Mouse (Mus musculus) limb, embryonic 10.5 days (tissue): ENCODE results near the gene Igsf11. TPM values are rescaled to one million over a fixed set of nuclear protein-coding genes. Genes with fewer than 3 reads are reported as not detected.

ENCODE experiments used
- DNase-seq: peaks from one replicate; pipeline ENCODE4 v3.0.0-alpha.2; 2017; ENCODE audit warnings: low spot score
- H3K27ac ChIP-seq: fragments of 300-500 bp; sonication (generic); 2 replicates; pipeline ENCODE4 v1.5.1; 2016; ENCODE audit warnings: mild to moderate bottlenecking
- H3K27me3 ChIP-seq: fragments of 300-500 bp; sonication (generic); 2 replicates; pipeline ENCODE4 v1.6.1; 2016; ENCODE audit warnings: low read depth, mild to moderate bottlenecking; ENCODE audit not compliant: poor library complexity, severe bottlenecking
- H3K36me3 ChIP-seq: fragments of 300-500 bp; sonication (generic); 2 replicates; pipeline ENCODE4 v1.6.1; 2016; ENCODE audit warnings: mild to moderate bottlenecking, moderate library complexity
- H3K4me1 ChIP-seq: fragments of 300-500 bp; sonication (generic); 2 replicates; pipeline ENCODE4 v1.6.1; 2016
- H3K4me3 ChIP-seq: fragments of 300-500 bp; sonication (generic); 2 replicates; pipeline ENCODE4 v1.5.1; 2016; ENCODE audit warnings: mild to moderate bottlenecking, moderate library complexity
- H3K9me3 ChIP-seq: fragments of 300-500 bp; sonication (generic); replicated peaks from 2 replicates; pipeline ENCODE4 v1.6.1; 2016; ENCODE audit warnings: mild to moderate bottlenecking
- whole genome bisulfite sequencing: fragments of 180-500 bp; shearing (Covaris S2); methylation state at CpG from one replicate; pipeline ENCODE4 v1.1.7; 2016; 5-methylcytosine and 5-hydroxymethylcytosine counted together
- polyA plus RNA-seq: library from polyadenylated mRNA; unstranded; fragments of >200 nt; fragmentation: Nextera tagmentation; extraction: Ambion mirVana; gene quantifications from 2 replicates; pipeline ENCODE4 v1.2.1, GENCODE M21; 2016

Gene Igsf11
- polyA plus RNA-seq, 1 experiment from 2014 or later, result 0.56 TPM

- Histone ChIP-seq H3K4me3 (no peak overlapping the region), H3K27me3 (no peaks in the 10 kb centered on the region), H3K27ac (no peak overlapping the region), H3K36me3 (no peaks in the 10 kb centered on the region), H3K4me1 (no peaks in the 10 kb centered on the region), H3K9me3 (no peaks in the 10 kb centered on the region)
- no peak for DNase-seq
- 71% methylated on average over 2 of the region's 2 CpGs for WGBS
These were observed 127.0 kb downstream of the Igsf11 start for GRCm38 (mm10) chr16:39019449-39019848.

DNA sequence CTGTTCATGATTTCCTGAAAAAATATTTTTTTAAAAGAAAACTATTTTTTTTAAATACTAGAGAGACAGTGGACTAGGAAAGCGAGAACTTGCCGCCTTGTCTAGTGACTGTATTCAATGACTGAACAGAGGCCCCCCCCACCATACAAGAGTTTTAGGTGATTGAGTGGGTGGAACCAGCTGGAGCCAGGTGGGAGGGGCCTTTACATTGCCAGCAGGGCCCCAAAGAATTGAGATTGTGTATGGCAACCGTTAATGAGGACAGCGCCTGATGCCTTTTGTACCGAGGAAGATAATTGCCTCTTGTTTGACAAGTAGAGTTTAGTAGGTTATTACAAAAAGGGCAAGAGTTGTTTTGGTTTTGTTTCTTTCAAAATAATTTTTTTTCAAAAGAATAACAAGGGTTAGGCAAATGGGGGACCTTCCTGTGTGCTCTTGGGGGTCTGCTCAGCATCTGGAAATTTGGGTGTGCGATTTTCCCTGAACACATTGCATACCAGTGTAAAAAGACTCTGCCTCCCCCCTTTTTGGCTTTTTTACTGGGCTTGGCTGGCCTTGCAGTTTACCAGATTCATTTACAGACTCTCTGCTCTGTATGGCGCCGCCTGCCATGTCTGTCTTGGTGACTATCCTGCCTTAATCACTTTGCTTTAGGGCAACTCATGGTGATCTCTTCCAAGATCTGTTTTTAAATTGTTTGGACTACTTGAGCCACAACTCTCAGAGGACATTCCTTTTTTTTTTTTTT, 133.7 kb downstream of the Igsf11 start:
- 79% methylated on average over 8 of the region's 8 CpGs for WGBS
- H3K36me3 ChIP-seq, result no peaks in the 10 kb centered on the region
- no peak for DNase-seq
- no peaks in the 10 kb centered on the region for H3K9me3 ChIP-seq
- H3K4me3 ChIP-seq, result no peak overlapping the region
- H3K4me1 ChIP-seq, result peaks cover 5% of the 10 kb centered on the region
- no peaks in the 10 kb centered on the region for H3K27me3 ChIP-seq
- no peak overlapping the region for H3K27ac ChIP-seq

DNA sequence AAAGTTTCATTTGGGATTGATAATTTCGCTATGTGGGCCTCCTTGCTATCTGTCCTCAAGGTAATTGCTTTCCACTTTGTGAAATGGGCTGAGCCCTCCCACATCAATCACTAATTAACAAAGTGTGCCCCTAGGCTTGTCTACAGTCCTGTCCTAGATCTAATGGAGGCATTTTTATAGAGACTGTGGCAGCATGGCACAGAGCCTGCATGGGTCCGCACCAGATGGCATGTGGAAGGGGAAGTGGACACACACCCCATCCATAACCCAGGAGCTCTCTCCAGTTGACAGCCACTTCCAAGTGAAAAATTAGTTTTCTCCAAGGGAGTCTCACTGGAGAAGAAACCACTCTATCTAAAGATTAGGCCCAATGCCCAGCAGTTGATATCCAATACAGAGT, 138.9 kb downstream of the Igsf11 start:
- no peak overlapping the region for H3K27ac ChIP-seq
- WGBS, result 59% methylated on average over 2 of the region's 2 CpGs
- H3K27me3 ChIP-seq, result no peaks in the 10 kb centered on the region
- no peaks in the 10 kb centered on the region for H3K36me3 ChIP-seq
- no peak for DNase-seq
- no peaks in the 10 kb centered on the region for H3K9me3 ChIP-seq
- no peaks in the 10 kb centered on the region for H3K4me1 ChIP-seq
- H3K4me3 ChIP-seq, result no peak overlapping the region

DNA sequence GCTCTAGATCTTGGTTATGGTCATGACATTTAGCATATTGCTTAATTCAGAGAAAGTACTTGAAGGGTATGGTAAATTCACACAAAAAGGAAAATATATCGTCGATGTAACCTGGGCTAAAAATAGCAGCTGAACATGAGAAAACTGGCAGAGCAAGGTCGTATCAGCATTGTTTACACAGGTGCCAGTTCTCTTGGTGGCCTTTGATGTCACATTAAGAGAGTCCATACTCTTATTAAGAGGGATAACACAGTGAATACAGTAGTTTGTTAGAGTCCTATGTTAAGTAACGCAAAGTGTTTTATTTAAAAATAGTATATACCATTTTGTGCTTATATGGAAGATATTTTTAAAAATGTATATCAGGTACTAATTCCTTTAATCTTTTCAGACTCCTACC, 144.8 kb downstream of the Igsf11 start:
- Histone ChIP-seq H3K36me3 (no peaks in the 10 kb centered on the region), H3K9me3 (no peaks in the 10 kb centered on the region), H3K4me3 (no peak overlapping the region), H3K27ac (no peak overlapping the region), H3K27me3 (no peaks in the 10 kb centered on the region), H3K4me1 (no peaks in the 10 kb centered on the region)
- no peak for DNase-seq
- 77% methylated on average over 4 of the region's 4 CpGs for WGBS

- Histone ChIP-seq H3K4me3 (no peak overlapping the region), H3K9me3 (no peaks in the 10 kb centered on the region), H3K27ac (no peak overlapping the region), H3K4me1 (no peaks in the 10 kb centered on the region), H3K36me3 (no peaks in the 10 kb centered on the region), H3K27me3 (no peaks in the 10 kb centered on the region)
- no peak for DNase-seq
- WGBS, result 63% methylated on average over 5 of the region's 5 CpGs
These were observed 151.9 kb downstream of the Igsf11 start for GRCm38 (mm10) chr16:39044381-39044780.

GRCm38 (mm10) chr16:39048889-39049288, 156.4 kb downstream of the Igsf11 start:
- H3K27me3 ChIP-seq, result no peaks in the 10 kb centered on the region
- no peaks in the 10 kb centered on the region for H3K4me1 ChIP-seq
- H3K36me3 ChIP-seq, result no peaks in the 10 kb centered on the region
- no peaks in the 10 kb centered on the region for H3K9me3 ChIP-seq
- H3K4me3 ChIP-seq, result no peak overlapping the region
- WGBS, result 15% methylated on average over 4 of the region's 4 CpGs
- H3K27ac ChIP-seq, result no peak overlapping the region
- peak; percentile 57 for DNase-seq

DNA sequence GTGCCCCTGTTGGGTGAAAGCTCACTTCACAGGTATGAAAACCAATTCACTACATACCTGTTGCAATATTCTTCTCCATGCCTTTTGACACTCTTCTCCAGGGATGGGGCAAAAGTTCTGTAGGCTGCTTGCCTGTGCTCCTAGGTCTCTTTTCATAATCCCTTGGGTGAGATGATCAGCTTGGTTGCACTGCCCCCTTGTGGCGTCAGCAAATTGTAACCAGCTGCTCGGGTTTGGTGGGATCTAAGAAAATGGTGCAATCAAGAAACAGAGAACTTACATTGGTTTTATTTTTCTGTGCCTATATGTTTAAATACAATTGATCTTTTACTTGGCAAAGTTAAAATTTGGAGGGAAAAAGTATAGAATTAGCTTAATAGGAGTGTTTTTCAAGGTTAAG, 160.5 kb downstream of the Igsf11 start:
- Histone ChIP-seq H3K9me3 (no peaks in the 10 kb centered on the region), H3K27ac (no peak overlapping the region), H3K4me3 (no peak overlapping the region), H3K4me1 (peaks cover 3% of the 10 kb centered on the region; the same call in 1 of the 2 replicates), H3K36me3 (no peaks in the 10 kb centered on the region), H3K27me3 (0 out of 2 replicates have a peak, but pooled peaks cover 4% of the 10 kb centered on the region)
- DNase-seq, result peak; percentile 85
- WGBS, result 2% methylated on average over 2 of the region's 2 CpGs

GRCm38 (mm10) chr16:39053779-39054178, 161.3 kb downstream of the Igsf11 start:
- 70% methylated on average over 2 of the region's 2 CpGs for WGBS
- H3K27ac ChIP-seq, result no peak overlapping the region
- no peaks in the 10 kb centered on the region for H3K9me3 ChIP-seq
- H3K36me3 ChIP-seq, result no peaks in the 10 kb centered on the region
- H3K4me3 ChIP-seq, result no peak overlapping the region
- H3K4me1 ChIP-seq, result peaks cover 3% of the 10 kb centered on the region; the same call in 1 of the 2 replicates
- DNase-seq, result no peak
- H3K27me3 ChIP-seq, result 0 out of 2 replicates have a peak, but pooled peaks cover 4% of the 10 kb centered on the region

DNA sequence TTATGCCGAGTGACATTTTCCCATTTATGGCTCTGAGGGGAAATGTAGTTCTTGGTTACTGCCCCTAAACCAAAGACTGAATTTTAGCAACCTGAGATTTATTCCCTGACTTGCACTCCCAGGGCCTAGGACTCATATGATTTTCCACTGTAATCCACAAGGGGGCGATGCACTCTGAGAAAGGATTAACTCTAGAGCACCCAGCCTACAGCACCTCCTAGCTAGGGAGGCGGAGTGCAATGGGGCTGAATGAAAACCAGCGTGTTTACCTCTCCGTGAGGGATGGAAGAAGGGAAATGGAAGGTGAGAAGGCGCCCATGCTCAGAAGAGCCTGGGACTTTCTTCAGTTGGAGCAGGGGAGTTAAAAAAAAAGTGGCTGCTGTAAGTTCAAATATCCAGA, 163.6 kb downstream of the Igsf11 start:
- Histone ChIP-seq H3K4me3 (no peak overlapping the region), H3K27ac (no peak overlapping the region), H3K4me1 (peaks cover 10% of the 10 kb centered on the region; the same call in 1 of the 2 replicates), H3K9me3 (no peaks in the 10 kb centered on the region), H3K27me3 (0 out of 2 replicates have a peak, but pooled peaks cover 4% of the 10 kb centered on the region), H3K36me3 (no peaks in the 10 kb centered on the region)
- peak; percentile 53 for DNase-seq
- 20% methylated on average over 6 of the region's 6 CpGs for WGBS

DNA sequence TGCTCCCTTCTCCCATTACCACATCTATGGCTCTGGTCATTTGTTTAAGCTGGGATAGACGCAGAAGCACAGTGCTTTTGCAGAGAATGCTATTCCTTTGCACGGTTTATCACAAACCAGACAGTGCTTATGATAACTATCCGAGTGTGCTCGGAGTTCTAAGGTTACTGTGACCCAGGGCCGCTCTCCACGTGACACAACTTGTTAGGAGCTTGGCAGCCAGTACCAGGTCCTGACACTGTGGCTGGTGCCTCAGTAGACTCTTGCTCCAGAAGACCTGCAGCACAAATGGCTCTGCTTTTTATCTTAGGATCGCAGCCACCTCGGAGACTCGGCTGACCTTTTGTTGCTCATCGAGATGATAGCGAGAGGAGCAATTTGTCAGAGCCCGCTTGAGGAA, 164.5 kb downstream of the Igsf11 start:
- no peak for DNase-seq
- 40% methylated on average over 12 of the region's 12 CpGs for WGBS
- Histone ChIP-seq H3K27ac (no peak overlapping the region), H3K36me3 (no peaks in the 10 kb centered on the region), H3K4me3 (no peak overlapping the region), H3K27me3 (0 out of 2 replicates have a peak, but pooled peaks cover 4% of the 10 kb centered on the region), H3K4me1 (peaks cover 10% of the 10 kb centered on the region; the same call in 1 of the 2 replicates), H3K9me3 (no peaks in the 10 kb centered on the region)

GRCm38 (mm10) chr16:39058869-39059268, 166.4 kb downstream of the Igsf11 start:
- no peak for DNase-seq
- Histone ChIP-seq H3K4me3 (no peak overlapping the region), H3K4me1 (peaks cover 10% of the 10 kb centered on the region; the same call in 1 of the 2 replicates), H3K27ac (no peak overlapping the region), H3K36me3 (no peaks in the 10 kb centered on the region), H3K9me3 (no peaks in the 10 kb centered on the region), H3K27me3 (0 out of 2 replicates have a peak, but pooled peaks cover 4% of the 10 kb centered on the region)
- 77% methylated on average over 2 of the region's 2 CpGs for WGBS

DNA sequence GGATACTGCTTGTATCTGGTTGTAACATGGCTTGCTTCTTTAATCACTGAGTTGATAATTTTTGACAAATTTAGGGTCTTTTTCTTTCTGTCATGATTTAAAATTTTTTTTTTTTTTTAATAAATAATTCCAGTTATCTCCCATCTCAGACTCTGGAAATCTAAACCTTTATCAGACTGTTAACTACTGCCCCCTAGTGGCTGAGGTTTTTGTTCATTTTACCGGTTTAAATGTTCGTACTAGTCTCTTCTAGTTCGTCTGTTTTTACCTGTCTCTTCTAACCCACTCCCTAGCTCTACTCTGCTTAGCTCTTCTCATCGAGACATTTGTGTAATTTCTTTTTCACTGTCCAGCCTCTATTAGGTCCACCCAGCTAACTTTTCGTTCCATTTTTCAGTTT, 170.1 kb downstream of the Igsf11 start:
- Histone ChIP-seq H3K27ac (no peak overlapping the region), H3K36me3 (no peaks in the 10 kb centered on the region), H3K27me3 (no peaks in the 10 kb centered on the region), H3K4me3 (no peak overlapping the region), H3K9me3 (no peaks in the 10 kb centered on the region), H3K4me1 (peaks cover 7% of the 10 kb centered on the region; the same call in 1 of the 2 replicates)
- no peak for DNase-seq
- 40% methylated on average over 5 of the region's 5 CpGs for WGBS

DNA sequence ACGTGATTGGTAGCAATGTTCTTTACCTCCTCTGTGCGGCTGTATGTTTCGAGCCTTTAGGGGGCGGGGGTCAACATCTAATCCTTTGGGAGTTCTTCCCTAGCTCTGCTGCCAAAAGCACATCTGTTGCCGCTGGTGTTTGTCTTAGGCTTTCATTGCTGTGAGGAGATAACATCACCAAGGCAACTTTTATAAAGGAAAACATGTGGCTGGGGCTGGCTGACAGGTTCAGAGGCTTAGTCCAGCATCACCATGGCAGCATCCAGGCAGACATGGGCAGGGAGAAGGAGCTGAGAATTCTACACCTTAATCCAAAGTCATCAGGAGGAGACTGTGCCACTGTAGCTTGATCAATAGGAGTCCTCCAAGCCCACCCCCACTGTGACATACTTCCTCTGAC, 173.1 kb downstream of the Igsf11 start:
- Histone ChIP-seq H3K9me3 (no peaks in the 10 kb centered on the region), H3K27me3 (no peaks in the 10 kb centered on the region), H3K27ac (no peak overlapping the region), H3K4me3 (no peak overlapping the region), H3K36me3 (no peaks in the 10 kb centered on the region), H3K4me1 (peaks cover 3% of the 10 kb centered on the region; the same call in 1 of the 2 replicates)
- no peak for DNase-seq
- 60% methylated on average over 5 of the region's 5 CpGs for WGBS
